Mouse (Mus musculus) spleen, adult 2 months (tissue): Measurements from ENCODE around the gene Tyw3.

ENCODE experiments used
- CTCF ChIP-seq: fragments of 200-500 bp; IDR thresholded peaks from 2 replicates; pipeline ENCODE4 v1.5.1; 2011; ENCODE audit warnings: mild to moderate bottlenecking, inconsistent platforms; ENCODE audit not compliant: insufficient read depth, insufficient read length, insufficient replicate concordance; ENCODE audit errors: extremely low read depth
- POLR2A ChIP-seq: fragments of 200-500 bp; IDR thresholded peaks from 2 replicates; pipeline ENCODE4 v1.6.1; 2011; ENCODE audit warnings: low read depth, low read length, inconsistent platforms

DNA sequence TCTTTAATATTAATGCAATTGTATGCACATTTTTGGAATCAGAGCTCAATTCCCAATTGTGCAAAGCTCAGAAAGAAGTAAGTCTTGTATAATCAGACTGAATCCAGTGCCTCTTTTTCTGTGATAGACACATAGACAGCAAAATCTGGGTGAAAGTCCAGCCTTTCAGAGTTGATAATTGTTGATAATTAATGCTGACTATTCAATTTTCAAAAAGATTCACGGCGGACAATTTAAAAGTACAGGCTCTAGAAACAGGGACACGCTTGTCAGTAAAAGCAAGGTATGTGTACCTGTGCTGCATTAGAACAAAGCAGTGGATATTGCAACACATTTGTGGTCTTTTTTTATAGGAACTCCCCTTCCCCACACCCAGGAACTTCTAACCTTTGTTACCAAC lies 34.7 kb downstream of the Tyw3 start:
- TF ChIP-seq CTCF (no peak), POLR2A (no peak)
